Mouse (Mus musculus): ENCODE measurements around the gene Irx4.
A peak's percentile ranks its signal among the peaks of the same experiment; 100 is the strongest.

Gene Irx4

DNA sequence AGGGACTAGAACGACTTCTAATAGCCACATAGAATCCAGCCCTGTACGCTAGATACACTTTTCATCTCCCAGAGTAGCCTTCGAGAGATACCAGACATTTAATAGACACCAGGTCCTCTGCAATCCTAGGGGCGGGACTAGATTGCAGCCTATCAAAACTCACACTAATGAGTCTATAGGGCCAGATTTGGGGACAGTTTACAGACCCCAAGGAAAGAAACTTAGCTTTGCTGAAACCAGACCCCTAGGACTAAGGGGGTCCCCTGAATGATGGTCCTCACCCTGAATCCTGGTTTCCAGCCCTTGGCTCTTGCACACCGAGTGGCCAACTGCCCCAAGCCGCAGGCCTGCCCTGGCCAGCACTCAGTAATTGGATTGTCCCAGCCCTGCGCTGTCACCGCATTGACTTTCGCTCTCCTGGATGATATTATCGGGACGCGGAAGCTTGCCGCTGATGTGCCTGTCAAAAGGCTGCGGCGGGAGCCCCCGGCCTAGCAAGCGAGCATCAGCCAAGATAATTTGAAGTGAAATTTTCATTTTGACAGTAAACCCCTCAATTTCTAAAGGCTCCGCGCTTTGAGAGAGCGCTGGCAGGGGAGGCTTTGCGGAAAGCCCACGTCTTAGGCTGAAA lies 10.3 kb downstream of the Irx4 start:
- DNase-seq (ENCODE audit: low read depth, low spot score): no peak

DNA sequence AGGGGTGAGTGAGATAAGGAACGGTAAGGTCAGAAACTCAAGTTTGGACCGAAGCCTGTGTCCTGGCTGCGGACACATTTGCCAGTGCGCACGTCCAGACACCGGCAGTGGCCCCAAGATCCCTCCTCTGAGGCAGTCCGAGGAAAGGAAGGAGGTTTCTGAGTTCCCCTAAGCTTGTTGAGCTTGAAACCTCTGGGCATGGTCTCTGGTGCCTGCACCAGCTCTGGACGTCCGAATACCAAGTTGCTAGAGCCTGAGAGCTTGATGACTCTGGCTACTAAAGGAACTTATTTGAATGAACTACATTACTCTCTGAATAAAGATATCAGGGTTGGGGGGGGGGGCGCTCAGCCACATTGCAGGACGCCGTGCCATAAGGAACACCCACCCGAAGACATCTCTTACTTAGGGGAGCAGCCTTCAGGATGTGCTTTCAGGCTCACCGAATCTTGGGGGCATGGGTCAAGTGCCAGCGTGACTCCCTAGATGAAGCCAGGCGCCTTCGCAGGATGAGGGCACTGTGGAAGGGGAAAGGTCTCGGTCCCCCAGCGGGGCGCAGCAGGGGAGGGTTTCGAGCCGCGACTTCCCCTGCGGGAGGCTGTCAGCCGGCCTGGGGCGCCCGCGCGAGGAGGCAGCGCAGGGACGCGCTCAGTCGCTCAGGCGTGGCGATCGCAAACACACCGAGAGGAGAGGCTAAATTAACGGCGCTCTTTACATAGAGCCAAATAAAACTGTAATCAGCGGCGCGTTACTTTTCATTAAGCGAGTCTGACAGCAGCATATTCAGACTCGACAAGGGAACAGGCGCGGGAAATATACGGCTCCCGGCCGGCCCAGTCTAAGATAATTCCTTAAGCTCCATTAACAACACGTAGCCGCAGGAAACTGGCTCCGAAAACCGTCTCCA lies 11.3 kb downstream of the Irx4 start:
- DNase-seq (ENCODE audit: low read depth, low spot score): no peak

DNA sequence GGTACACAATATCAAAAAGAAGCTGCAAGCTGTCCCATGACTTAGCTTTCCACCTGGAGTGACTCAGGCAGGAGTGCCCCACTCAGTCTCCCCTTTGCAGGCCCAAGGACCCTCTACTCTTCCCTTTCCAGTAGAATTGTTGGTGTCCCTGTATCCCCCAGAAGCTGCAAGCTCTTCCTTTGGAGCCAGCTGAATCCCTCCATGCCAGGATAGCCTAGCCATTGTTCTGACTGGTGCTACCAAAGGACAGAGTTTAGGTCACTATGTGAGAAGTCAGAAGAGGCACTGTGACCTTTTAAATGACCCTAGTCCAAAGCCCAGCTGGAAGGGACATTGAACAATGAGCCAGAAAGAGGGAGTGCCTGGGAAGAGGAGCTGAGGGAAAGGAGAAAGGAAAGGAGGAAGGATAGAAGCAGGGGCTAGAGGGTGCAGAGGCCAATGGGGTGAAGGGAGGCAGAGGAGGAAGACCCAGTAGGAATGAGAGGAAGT lies 12.6 kb downstream of the Irx4 start:
- no peak for DNase-seq (ENCODE audit: low read depth, low spot score)

DNA sequence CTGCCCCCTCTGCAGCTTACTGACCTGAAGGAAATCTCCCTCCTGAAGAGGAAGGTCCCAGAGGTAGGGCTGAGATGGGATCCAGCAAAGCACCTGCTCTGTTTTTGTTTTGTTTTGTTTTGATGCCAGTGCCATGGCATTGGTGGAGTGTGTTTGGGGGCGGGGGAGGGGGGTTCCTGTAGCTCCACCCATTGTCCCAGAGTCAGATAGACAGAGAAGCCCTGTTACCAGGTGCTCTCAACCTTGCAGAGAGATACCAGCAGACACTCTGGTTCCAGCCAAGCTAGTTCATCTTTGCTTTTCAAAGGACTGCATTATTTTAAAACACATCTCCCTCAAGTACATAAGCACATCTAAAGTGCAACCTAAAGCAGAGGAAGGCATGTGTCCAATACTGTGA lies 13.3 kb downstream of the Irx4 start:
- no peak for DNase-seq (ENCODE audit: low read depth, low spot score)

DNA sequence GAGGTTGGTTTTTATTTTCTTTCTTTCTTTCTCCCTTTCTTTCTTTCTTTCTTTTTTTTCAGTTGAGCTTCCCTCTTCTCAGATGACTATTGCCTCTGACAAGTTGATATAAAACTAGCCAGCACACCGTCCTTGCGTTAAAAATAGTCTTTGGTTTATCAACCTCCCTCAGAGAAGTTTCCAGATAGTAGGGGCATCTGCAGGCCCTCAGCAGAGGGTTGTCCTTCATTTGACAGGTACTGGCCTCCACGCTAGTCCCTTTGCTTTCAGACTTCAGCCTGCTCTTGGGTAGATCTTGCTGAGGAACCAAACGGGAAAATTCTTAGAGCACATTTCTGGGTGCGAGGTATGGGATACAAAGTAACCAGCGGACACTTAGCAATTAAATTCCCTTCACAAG lies 17.1 kb downstream of the Irx4 start:
- DNase-seq (ENCODE audit: low read depth, low spot score): no peak

DNA sequence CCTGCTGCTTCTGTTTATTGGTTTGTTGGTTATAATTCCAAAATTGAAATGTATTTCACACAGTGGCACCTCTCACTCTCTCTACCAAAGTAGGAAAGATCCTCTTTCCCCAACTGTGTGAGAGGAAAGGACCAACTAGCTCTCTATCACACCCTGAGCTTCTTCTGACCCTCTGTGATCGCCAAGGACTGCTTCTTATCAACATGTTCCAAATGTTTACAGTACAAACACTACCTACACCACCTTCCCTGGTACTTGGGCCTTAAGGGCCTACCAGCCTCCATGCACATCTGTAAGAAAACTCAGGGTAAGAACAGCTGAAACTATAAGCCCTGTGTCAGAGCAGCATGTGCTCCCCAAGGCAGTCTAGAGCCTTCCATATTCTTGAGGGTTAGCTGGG lies 17.5 kb downstream of the Irx4 start:
- no peak for DNase-seq (ENCODE audit: low read depth, low spot score)

DNA sequence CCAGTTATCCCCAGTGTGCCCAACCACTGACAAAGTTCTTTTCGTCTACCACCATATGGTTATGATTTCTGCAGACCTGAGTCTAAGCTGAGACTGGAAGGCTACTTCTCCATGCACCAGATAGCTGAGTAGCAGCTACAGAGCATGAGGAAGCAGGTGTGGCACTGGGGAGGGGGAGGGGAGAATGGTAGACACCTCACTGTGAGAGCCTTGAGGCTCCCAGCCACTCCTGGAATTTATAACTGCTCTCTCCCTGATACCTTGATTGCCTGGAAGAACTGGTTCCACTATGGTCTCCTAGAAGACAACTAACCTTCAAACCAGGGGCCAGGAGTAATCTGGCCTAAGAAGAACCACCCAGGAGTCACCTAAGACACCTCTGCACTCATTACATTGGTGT lies 18.9 kb downstream of the Irx4 start:
- DNase-seq (ENCODE audit: low read depth, low spot score): no peak

DNA sequence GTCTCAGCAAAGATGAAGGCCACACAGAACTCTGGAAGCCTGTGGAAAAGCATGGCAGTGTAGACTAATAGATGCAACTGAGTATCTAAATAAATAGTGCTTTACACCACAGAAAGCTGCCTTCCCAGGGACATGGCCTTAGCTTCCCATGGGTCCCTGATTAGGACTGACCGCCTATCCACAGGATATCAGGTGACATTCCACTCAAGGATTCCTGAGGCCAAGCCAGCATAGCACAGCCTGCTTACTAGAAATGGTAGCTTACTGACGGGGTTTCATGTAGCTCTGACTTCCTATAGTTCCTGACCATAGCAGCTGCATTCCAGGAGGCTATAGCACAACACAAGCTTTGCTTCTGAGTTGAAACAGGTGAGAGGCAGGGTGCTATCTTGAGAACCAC lies 22.1 kb downstream of the Irx4 start:
- no peak for DNase-seq (ENCODE audit: low read depth, low spot score)

DNA sequence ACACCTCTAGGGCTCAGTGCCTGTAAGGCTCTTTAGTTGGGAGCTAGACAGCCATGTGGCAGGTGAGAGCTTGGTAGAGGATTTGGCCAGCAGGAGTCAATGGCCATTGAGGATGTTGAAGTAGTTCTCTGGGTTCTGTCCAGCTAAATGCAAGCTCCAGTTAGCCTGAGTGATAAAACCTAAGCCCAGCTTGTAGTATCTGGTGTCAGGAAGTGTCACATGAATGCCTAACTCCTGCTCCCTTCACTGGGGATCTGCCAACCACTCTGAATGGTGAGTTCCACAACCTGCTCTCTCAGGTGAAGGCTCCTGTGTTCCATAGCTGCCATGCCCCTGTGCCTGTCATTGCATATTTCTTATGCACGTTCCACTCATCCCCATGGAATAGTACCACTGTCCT lies 23.3 kb downstream of the Irx4 start:
- DNase-seq (ENCODE audit: low read depth, low spot score): no peak

DNA sequence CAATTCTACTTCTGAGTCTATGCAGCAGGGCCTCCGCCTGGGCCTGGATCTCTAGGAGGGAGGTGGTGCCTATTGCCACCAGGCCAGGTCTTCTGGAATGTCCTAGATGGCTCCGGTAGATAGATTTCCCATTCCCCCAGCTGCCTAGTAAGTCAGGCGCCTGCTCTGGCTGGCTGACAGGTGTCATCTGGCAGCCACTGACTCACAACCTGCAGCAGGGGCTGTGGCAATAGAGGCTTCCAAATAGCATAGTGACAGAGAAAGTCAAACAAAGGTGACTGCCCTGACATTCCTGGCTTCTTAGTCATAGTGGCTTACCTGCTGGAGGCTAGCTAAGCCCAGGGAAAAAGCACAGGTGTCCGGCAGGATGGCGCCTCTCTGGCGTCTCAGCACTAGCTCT lies 29.9 kb downstream of the Irx4 start:
- no peak for DNase-seq (ENCODE audit: low read depth, low spot score)

DNA sequence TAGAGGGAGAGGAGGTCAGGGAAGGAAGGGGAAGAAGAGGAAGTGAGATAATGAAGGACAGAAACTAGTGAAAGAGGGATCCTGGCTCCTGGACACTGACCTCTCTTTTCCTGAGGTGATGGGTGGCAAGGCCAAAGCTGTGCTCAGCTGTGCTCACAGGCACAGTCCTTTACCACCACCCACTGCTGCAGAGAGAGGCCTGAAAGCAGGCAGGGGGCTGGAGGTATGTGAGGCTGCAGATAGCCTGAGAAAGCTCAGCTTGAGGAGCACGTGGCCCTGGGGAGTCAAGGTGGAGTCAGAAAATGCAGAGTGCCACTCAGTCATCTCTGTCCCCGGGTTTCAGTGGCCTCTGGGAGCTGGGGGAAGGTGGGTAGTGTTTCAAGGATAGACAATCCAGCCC lies 30.8 kb downstream of the Irx4 start:
- no peak for DNase-seq (ENCODE audit: low read depth, low spot score)

DNA sequence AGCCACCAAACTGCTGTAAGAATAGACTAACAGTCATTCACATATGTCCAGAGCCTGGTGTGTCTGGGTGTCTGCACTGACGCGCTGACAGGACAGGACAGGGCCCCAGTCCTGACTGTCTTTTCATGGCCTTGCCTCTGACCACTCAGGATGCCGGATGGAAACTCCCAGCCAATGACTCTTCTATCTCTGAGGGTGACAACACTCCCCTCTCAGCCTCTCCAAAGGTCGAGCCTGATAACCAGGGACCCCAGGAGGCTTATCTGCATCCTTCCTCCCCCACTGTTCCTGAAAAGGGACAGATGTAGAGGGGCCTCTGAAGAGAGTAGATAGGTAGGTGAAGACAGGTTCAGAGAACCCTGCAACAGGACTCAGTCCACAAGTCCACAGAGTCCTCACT lies 38.4 kb downstream of the Irx4 start:
- DNase-seq (ENCODE audit: low read depth, low spot score): no peak

DNA sequence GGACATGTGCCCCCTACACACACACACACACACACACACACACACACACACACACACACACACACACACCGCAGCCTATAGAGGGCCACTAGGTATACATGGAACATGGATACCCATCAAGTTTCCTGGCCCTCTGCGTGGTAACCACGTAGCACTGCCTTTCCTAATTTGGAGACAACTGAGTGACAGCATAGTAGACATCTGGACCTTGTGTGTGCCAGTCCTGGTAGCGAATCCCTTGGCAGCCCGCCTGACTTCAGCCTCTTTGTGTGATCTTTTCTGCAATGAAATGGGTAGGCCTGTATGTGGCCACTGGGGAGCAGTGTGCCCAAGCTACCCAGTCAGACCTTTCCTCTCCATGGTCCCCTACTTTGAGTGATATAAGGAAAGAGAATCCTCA lies 39.0 kb downstream of the Irx4 start:
- no peak for DNase-seq (ENCODE audit: low read depth, low spot score)

DNA sequence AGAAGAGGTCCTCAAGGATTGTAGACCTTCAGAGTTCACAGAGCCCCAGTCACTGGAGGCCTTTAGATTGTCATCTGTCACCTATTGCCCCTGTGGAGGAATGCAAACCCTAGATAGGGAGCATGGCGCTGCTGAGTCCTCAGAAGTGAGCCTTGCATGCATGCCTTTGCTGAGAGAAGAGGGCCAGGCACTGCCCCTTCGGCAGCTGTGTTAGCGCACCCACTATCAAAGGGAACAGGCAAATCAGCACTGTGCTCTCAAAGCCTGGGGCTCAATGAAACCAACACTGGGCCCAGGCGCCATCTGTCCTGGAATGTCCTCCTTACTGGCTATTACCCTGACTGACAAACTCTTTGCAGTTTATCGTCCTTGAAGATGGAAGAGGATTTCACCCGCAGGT lies 44.5 kb downstream of the Irx4 start:
- no peak for DNase-seq (ENCODE audit: low read depth, low spot score)

DNA sequence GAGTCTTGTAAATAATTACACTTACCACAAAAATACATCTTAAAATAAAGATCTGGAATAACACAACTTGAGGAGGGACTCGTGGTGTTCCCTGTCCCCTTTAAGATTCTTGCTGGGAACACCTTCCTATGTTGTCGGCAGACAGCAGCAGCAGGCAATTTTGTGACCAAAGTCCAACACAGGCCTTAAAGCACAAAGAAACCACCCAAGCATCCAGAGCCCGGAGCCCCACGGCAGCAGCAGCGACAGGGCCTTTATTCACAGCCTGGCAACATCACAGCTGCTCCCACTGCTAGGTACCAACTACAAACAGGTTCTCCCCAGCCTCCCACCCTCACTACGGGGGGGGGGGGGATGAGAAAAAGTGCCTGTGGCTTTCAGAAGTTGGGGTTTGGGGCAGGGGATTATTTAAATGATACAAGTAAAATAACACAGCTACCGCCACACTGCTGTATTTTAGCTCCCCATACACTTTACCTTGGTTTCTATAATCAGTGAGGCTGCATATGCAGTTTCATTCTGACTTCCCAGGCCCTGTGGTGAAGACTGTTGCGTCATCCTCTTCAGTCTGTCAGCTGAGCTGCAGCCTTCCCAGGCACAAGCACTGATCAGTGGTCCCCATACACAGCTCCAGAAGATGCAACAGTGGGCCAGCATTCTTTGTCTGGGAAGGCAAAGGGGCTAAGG lies 45.3 kb downstream of the Irx4 start:
- no peak for DNase-seq (ENCODE audit: low read depth, low spot score)

DNA sequence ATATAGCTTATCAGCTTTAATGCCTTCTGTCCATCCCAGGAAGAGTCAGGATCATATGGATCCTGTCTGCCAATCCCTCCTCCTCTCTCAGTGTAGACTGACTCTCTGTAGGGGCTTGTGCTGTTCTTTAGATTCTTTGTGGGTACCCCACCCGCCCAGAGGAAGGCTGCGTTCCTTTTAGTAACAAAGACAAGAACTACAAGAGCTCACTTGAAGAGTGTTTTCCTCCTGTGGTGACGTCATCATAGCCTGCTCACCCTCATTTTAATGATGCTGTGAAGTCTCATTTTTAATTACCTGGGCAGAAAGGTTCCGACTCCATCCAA lies 45.8 kb downstream of the Irx4 start:
- DNase-seq (ENCODE audit: low read depth, low spot score): no peak

DNA sequence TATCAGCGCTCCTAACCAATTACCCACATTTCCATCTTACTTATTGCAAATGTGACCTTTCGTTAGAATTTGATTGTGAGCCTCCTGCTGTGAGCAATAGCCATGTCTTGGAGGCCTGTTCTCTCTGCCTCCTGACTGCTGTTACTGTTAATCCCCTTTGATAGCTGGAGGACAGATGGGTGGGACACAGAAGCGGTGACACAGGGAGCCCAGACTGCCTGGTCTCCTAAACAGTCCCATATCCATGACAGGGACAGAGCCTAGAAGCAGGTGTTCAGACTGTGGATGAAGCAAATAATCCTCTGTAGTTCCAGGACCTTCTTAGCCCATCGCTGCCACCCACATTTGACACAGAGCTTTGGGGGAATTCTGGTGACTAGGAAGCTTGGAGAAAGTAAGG lies 46.2 kb downstream of the Irx4 start:
- DNase-seq (ENCODE audit: low read depth, low spot score): no peak

DNA sequence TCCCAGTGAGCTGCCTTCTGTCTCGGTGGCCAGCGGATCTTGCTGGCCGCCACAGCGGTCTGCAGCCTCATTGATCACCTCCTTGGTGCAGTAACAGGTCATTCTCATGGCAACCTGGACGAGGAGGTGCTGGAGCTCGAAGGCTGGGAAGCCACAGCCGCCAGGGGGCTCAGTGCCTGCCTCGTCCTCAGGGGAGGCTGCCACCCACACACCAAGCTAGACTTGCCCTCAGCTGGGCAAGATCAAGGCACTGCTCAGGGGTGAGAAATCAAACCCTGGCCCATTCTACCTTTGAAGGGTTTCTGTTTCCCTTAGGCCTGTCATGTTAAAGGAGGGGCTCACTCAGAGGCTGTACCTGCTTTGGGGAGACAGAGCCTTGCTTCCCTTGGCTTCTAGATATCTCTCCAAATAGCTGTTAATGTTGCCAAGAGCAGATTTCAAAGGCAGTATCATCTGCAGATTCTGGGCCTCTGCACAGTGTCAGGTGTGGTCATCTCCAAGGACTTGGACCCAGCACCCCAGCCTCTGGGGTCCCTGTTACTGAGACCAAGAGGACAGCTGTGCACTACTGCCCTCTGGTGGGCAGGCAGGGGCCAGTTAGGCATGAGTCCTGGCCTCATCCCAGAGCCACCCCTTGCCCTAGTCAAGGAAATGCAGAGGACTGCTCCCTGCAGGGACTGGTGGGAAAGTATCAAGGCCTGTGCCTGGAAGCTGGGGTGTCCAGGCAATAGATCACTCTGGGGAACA lies 50.1 kb downstream of the Irx4 start:
- DNase-seq (ENCODE audit: low read depth, low spot score): peak; percentile 48
